Mouse (Mus musculus) heart, embryonic 13.5 days (tissue): ENCODE measurements around the gene Ube2v1. TPM values are rescaled to one million over a fixed set of nuclear protein-coding genes. Genes with fewer than 3 reads are reported as not detected.

ENCODE experiments used
- ATAC-seq: fragments of 200-750 bp; cut with Nextera tagmentation; 2 replicates; pipeline ENCODE4 v1.8.0; 2017; ENCODE audit warnings: moderate TSS enrichment; ENCODE audit not compliant: insufficient number of reproducible peaks, low FRiP score, low TSS enrichment; ENCODE audit errors: extremely low read depth
- H3K27ac ChIP-seq: fragments of 300-500 bp; sonication (generic); replicated peaks from 2 replicates; pipeline ENCODE4 v1.5.1; 2015; ENCODE audit warnings: moderate library complexity, mild to moderate bottlenecking, inconsistent platforms
- H3K27me3 ChIP-seq: fragments of 300-500 bp; sonication (generic); replicated peaks from 2 replicates; pipeline ENCODE4 v1.6.1; 2015; ENCODE audit warnings: mild to moderate bottlenecking, inconsistent platforms
- H3K36me3 ChIP-seq: fragments of 300-500 bp; sonication (generic); 2 replicates; pipeline ENCODE4 v1.6.1; 2015; ENCODE audit warnings: mild to moderate bottlenecking, inconsistent platforms
- H3K4me1 ChIP-seq: fragments of 300-500 bp; sonication (generic); 2 replicates; pipeline ENCODE4 v1.6.1; 2015; ENCODE audit warnings: inconsistent platforms
- H3K4me2 ChIP-seq: fragments of 300-500 bp; sonication (generic); 2 replicates; pipeline ENCODE4 v1.6.1; 2015; ENCODE audit warnings: inconsistent platforms, mild to moderate bottlenecking, moderate library complexity
- H3K4me3 ChIP-seq: fragments of 300-500 bp; sonication (generic); 2 replicates; pipeline ENCODE4 v1.5.1; 2015; ENCODE audit warnings: moderate library complexity, mild to moderate bottlenecking, inconsistent platforms
- H3K9ac ChIP-seq: fragments of 300-500 bp; sonication (generic); 2 replicates; pipeline ENCODE4 v1.6.1; 2015; ENCODE audit warnings: inconsistent platforms, mild to moderate bottlenecking, moderate library complexity
- H3K9me3 ChIP-seq: fragments of 300-500 bp; sonication (generic); 2 replicates; pipeline ENCODE4 v1.6.1; 2016; ENCODE audit warnings: inconsistent platforms
- WGBS: fragments of 180-500 bp; shearing (Covaris S2); methylation state at CpG from one replicate; pipeline ENCODE4 v1.1.7; 2015; ENCODE audit warnings: mixed read lengths; 5-methylcytosine and 5-hydroxymethylcytosine counted together
- polyA plus RNA-seq: library from polyadenylated mRNA; unstranded; fragments of >200 nt; fragmentation: Nextera tagmentation; extraction: Ambion mirVana; gene quantifications from 2 replicates; pipeline ENCODE4 v1.2.1, GENCODE M21; 2015

Gene Ube2v1
- 216 and 229 TPM in 2 replicates for polyA plus RNA-seq

DNA sequence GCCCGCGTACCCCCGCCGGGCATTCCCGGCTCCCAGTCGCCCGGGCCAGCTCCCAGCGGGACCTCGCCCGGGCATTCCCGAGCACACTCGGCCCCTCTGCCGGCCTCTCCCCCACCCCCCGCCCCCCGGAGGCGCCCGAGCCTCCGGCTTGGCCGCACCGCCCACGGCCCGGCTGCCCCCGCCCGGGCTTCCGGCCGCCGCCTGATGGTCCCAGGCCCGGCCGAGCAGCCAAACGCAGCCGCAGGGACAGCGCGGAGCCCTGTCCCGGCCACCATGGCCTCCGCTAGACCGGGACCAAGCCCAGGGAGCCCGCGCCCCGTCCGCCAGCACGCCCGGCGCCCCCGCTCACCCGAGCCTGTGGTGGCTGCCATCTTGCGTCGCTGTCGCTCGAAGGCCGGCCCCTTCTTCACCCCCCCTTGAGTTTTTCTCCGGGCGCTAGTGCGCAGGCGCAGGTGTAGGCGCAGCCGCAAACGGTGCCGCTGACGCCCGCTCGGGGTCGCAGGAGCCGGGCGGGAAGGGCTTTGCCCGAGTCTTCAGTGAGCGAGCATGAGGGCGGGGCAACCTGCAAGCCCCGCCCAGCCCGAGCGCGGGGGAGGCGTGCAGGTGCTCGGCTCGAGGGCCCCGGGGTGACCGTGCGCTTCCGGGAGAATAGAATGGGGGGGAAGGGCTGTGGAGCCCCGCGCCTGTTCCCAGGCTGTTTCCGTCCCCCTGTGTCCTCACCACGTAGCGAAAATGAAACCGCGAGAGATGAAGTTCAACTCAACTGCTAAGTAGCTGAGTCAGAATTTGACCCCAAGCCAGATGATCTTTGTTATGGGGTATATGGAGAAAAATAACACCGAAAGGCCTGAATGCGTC, at the start of gene Ube2v1:
Ube2v1 (minus strand) TSS at position 505 of the 858 bp plus-strand sequence.
- Histone ChIP-seq H3K36me3 (peaks cover 16% of the 10 kb centered on the region), H3K4me3 (peak within 1 kb of the TSS; percentile 86), H3K9me3 (0 out of 2 replicates have a peak, but pooled peaks cover 5% of the 10 kb centered on the region), H3K27me3 (no peaks in the 10 kb centered on the region), H3K4me2 (peak within 1 kb of the TSS; percentile 97), H3K4me1 (peaks cover 67% of the 10 kb centered on the region), H3K27ac (peak within 1 kb of the TSS; percentile 91), H3K9ac (peak within 1 kb of the TSS; percentile 99)
- under 1% methylated on average over 78 of the region's 87 CpGs for WGBS
- peak; percentile 80 for ATAC-seq

DNA sequence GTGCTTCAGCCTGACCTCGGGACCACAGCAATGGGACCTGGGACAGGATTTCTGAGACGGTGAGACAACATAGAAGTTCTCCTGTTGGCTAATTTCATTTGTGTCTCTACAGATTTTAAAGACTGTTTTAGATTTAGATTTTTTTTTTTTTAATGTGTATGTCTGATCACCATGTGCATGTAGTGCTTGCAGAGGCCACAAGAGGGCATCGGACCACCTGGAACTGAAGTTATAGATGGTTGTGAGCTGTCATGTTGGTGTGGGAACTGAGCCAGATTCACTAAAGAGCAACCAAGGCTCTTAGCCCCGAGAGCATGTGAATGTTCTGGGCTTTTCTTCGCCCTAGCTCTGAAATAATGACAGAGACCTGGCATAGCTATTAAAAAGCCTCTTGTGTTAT, 48.8 kb upstream of the Ube2v1 start:
- no peak for ATAC-seq

DNA sequence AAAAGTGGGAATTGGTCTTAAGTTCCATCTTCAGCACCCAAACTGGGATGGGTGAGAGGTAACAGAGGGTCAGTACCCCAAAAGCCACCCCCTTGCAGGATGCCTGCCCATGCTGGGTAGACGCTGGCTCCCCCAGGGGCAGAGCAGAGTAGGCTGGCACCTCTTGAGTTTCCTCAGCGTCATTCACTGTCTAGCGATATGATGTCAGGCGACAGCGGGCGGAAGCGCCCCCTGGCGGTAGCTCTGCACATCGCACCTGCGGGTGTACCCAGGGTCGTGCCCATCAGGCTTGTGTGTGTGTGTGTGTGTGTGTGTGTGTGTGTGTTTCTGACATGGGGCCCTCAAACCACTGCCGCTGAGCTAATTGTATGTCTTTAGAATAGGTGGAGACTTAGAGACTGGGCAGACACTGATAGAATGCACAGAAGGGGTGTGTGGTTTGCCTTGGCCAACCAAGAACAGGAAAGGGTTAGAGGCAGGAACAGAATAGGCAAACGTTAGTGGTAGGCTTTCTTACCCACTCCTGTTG, 48.1 kb upstream of the Ube2v1 start:
- Histone ChIP-seq H3K36me3 (no peaks in the 10 kb centered on the region), H3K9me3 (no peaks in the 10 kb centered on the region), H3K4me3 (no peak overlapping the region), H3K27me3 (no peaks in the 10 kb centered on the region; the same call in none of the 2 replicates), H3K4me1 (peaks cover 8% of the 10 kb centered on the region; the same call in 1 of the 2 replicates), H3K27ac (no peak overlapping the region), H3K9ac (no peak overlapping the region), H3K4me2 (no peak overlapping the region)
- 2% methylated on average over 13 of the region's 13 CpGs for WGBS
- ATAC-seq: peak; percentile 59

More for the DNA sequence above, 48.8 kb upstream of the Ube2v1 start:
- 50% methylated on average over 5 of the region's 5 CpGs for WGBS
- Histone ChIP-seq H3K36me3 (no peaks in the 10 kb centered on the region), H3K9ac (no peak overlapping the region), H3K27ac (no peak overlapping the region), H3K4me3 (no peak overlapping the region), H3K4me2 (no peak overlapping the region), H3K27me3 (peaks cover 4% of the 10 kb centered on the region), H3K9me3 (no peaks in the 10 kb centered on the region), H3K4me1 (peaks cover 12% of the 10 kb centered on the region)

DNA sequence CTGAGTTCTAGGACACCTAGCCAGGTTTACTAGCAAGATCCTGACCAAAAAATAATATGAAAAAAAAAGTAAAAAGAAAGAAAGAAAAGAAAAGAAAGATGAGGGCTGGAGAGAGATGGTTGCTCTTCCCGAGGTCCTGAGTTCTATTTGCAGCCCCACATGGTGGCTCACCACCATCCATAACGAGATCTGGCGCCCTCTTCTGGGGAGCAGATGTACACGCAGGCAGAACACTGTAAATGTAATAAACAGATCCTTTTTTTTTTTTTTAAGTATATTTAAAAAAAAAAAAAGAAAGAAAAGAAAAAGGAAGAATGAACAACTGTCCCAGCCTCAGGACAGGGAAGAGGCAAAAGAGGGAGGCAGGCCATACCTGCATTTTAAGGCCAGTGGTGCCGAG, 46.7 kb upstream of the Ube2v1 start:
- no peak overlapping the region for H3K4me3 ChIP-seq
- no peak overlapping the region for H3K27ac ChIP-seq
- no peak for ATAC-seq
- H3K9ac ChIP-seq: no peak overlapping the region
- no peaks in the 10 kb centered on the region for H3K36me3 ChIP-seq
- H3K27me3 ChIP-seq: no peaks in the 10 kb centered on the region; the same call in 1 of the 2 replicates
- H3K4me1 ChIP-seq: peaks cover 8% of the 10 kb centered on the region; the same call in 1 of the 2 replicates
- no peak overlapping the region for H3K4me2 ChIP-seq
- WGBS: 46% methylated on average over 5 of the region's 5 CpGs
- no peaks in the 10 kb centered on the region for H3K9me3 ChIP-seq

GRCm38 (mm10) chr2:167675120-167675909, 43.4 kb upstream of the Ube2v1 start:
- no peak for ATAC-seq
- H3K9ac ChIP-seq: no peak overlapping the region
- no peaks in the 10 kb centered on the region for H3K9me3 ChIP-seq
- peaks cover 12% of the 10 kb centered on the region; the same call in 1 of the 2 replicates for H3K4me1 ChIP-seq
- no peak overlapping the region for H3K4me2 ChIP-seq
- no peaks in the 10 kb centered on the region for H3K36me3 ChIP-seq
- H3K27ac ChIP-seq: no peak overlapping the region
- WGBS: 33% methylated on average over 14 of the region's 14 CpGs
- no peaks in the 10 kb centered on the region for H3K27me3 ChIP-seq
- no peak overlapping the region for H3K4me3 ChIP-seq

- WGBS: 24% methylated on average over 13 of the region's 13 CpGs
- H3K4me1 ChIP-seq: peaks cover 4% of the 10 kb centered on the region; the same call in 1 of the 2 replicates
Measured at GRCm38 (mm10) chr2:167672212-167672685, 40.4 kb upstream of the Ube2v1 start.

DNA sequence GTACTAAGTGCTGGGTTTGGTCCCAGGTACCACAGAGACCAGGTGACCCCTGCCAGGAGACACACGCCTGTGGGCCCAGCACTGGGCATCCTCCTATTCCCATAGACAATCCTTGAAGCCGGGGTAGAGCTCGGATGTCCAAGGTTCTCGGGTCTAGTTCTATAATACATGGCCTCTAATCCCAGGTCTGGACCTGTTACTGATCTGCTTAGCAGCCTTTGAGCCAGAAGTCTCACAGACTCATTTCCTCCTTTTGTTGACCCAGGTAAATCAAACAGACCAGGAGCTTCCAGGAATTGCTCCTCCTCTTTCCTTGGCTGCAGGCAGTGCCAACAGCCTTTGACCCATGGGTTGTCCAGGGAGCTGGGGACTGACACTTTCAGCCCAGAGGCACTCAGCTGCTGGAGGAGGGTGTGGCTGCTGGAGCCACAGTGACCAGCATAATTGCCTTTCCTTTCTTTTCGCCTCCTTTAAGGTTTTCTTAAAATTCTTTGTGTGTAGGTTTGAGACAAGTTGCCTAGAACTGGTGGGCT, 39.3 kb upstream of the Ube2v1 start:
- H3K9me3 ChIP-seq: no peaks in the 10 kb centered on the region
- H3K4me2 ChIP-seq: peak overlapping the region; percentile 52
- H3K9ac ChIP-seq: no peak overlapping the region; the same call in 1 of the 2 replicates
- peak overlapping the region; percentile 53 for H3K27ac ChIP-seq
- ATAC-seq: no peak
- no peaks in the 10 kb centered on the region for H3K36me3 ChIP-seq
- H3K4me3 ChIP-seq: no peak overlapping the region
- 78% methylated on average over 5 of the region's 5 CpGs for WGBS
- H3K27me3 ChIP-seq: no peaks in the 10 kb centered on the region
- H3K4me1 ChIP-seq: peaks cover 4% of the 10 kb centered on the region; the same call in 1 of the 2 replicates

More at GRCm38 (mm10) chr2:167672212-167672685, 40.4 kb upstream of the Ube2v1 start:
- Histone ChIP-seq H3K27me3 (no peaks in the 10 kb centered on the region), H3K27ac (peak overlapping the region; percentile 53; the same call in 1 of the 2 replicates), H3K9ac (peak overlapping the region; percentile 40; the same call in 1 of the 2 replicates), H3K4me2 (peak overlapping the region; percentile 52), H3K36me3 (no peaks in the 10 kb centered on the region), H3K4me3 (no peak overlapping the region; the same call in 1 of the 2 replicates), H3K9me3 (no peaks in the 10 kb centered on the region)
- peak; percentile 81 for ATAC-seq

- no peak overlapping the region for H3K4me2 ChIP-seq
- H3K4me3 ChIP-seq: no peak overlapping the region
- no peak for ATAC-seq
- no peaks in the 10 kb centered on the region for H3K36me3 ChIP-seq
- peaks cover 4% of the 10 kb centered on the region; the same call in 1 of the 2 replicates for H3K4me1 ChIP-seq
- no peak overlapping the region for H3K9ac ChIP-seq
- 55% methylated on average over 4 of the region's 4 CpGs for WGBS
- no peaks in the 10 kb centered on the region for H3K9me3 ChIP-seq
- no peaks in the 10 kb centered on the region for H3K27me3 ChIP-seq
- no peak overlapping the region for H3K27ac ChIP-seq
Measured at GRCm38 (mm10) chr2:167669398-167669797, 37.5 kb upstream of the Ube2v1 start.

DNA sequence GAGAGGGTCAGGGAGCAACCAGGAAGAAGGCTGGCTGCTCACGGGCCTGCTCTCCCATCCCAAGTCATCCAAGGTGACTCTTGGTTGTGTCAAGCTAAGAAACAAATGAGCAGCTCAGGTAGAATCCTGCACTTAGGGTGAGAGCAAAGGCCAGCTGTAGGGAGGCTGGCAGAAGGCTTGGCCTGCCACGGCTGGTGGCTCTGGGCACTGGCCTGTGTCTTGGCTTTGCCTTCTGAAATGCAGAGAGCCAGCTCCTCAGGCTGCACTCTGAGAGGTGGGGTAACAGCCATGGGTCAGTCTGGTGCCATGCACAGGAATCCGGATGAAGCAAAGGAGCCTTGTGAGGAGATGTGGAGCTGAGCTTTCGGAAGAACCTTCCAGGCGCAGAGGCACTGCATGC, 36.5 kb upstream of the Ube2v1 start:
- no peak for ATAC-seq
- no peak overlapping the region for H3K4me2 ChIP-seq

GRCm38 (mm10) chr2:167665972-167666713, 34.2 kb upstream of the Ube2v1 start:
- no peaks in the 10 kb centered on the region for H3K36me3 ChIP-seq
- H3K4me1 ChIP-seq: peaks cover 9% of the 10 kb centered on the region
- no peak overlapping the region for H3K9ac ChIP-seq
- H3K27ac ChIP-seq: no peak overlapping the region
- WGBS: 81% methylated on average over 18 of the region's 18 CpGs
- ATAC-seq: no peak
- H3K9me3 ChIP-seq: no peaks in the 10 kb centered on the region
- H3K27me3 ChIP-seq: 0 out of 2 replicates have a peak, but pooled peaks cover 9% of the 10 kb centered on the region
- no peak overlapping the region for H3K4me3 ChIP-seq
- no peak overlapping the region for H3K4me2 ChIP-seq

More for the DNA sequence above, 36.5 kb upstream of the Ube2v1 start:
- 0 out of 2 replicates have a peak, but pooled peaks cover under 1% of the 10 kb centered on the region for H3K27me3 ChIP-seq
- WGBS: 82% methylated on average over 5 of the region's 5 CpGs
- no peak overlapping the region for H3K4me3 ChIP-seq
- H3K36me3 ChIP-seq: no peaks in the 10 kb centered on the region
- no peaks in the 10 kb centered on the region for H3K9me3 ChIP-seq
- no peak overlapping the region for H3K27ac ChIP-seq
- peaks cover 4% of the 10 kb centered on the region; the same call in 1 of the 2 replicates for H3K4me1 ChIP-seq
- no peak overlapping the region for H3K9ac ChIP-seq
